Mouse (Mus musculus): ENCODE data around the gene Srr. TPM values are rescaled to one million over a fixed set of nuclear protein-coding genes. Genes with fewer than 3 reads are reported as not detected.

The Srr gene
- polyA plus RNA-seq, 1 experiment from 2014 or later, result 25.9 TPM

GRCm38 (mm10) chr11:74896901-74897677 is 28.7 kb downstream of the Srr start, which contains the start of gene Sgsm2:
Gene Sgsm2 (minus strand): TSS chr11:74897060.
- H3K9me3 ChIP-seq (ENCODE audit: control insufficient read depth, low read length), result no peaks in the 10 kb centered on the region
- peak; percentile 86 for ATAC-seq (ENCODE audit: low FRiP score)
- H3K27me3 ChIP-seq (ENCODE audit: control insufficient read depth, insufficient read depth, low read length), result no peaks in the 10 kb centered on the region
- peaks cover 13% of the 10 kb centered on the region for H3K36me3 ChIP-seq (ENCODE audit: control insufficient read depth, insufficient read depth, low read length)
- peaks cover 6% of the 10 kb centered on the region for H3K4me1 ChIP-seq (ENCODE audit: control insufficient read depth, insufficient read depth, low read length)
- peak within 1 kb of the TSS; percentile 83 for H3K9ac ChIP-seq (ENCODE audit: low read length)
- DNase-seq (ENCODE audit: low spot score, missing footprints), result peak; percentile 98
- H3K4me2 ChIP-seq, result peak within 1 kb of the TSS; percentile 89
- peak within 1 kb of the TSS; percentile 85 for H3K4me3 ChIP-seq (ENCODE audit: low read depth, low read length)
- peak within 1 kb of the TSS; percentile 64 for H3K27ac ChIP-seq (ENCODE audit: low read depth, low read length)
- WGBS, result under 1% methylated on average over 61 of the region's 74 CpGs

- Histone ChIP-seq H3K4me3 (ENCODE audit: low read depth, low read length) (peak overlapping the region; percentile 85), H3K9ac (ENCODE audit: low read length) (peak overlapping the region; percentile 83), H3K4me1 (ENCODE audit: control insufficient read depth, insufficient read depth, low read length) (peaks cover 6% of the 10 kb centered on the region), H3K36me3 (ENCODE audit: control insufficient read depth, insufficient read depth, low read length) (peaks cover 6% of the 10 kb centered on the region; the same call in 1 of the 2 replicates), H3K4me2 (peak overlapping the region; percentile 89), H3K27me3 (ENCODE audit: control insufficient read depth, insufficient read depth, low read length) (no peaks in the 10 kb centered on the region), H3K9me3 (ENCODE audit: control insufficient read depth, low read length) (no peaks in the 10 kb centered on the region), H3K27ac (ENCODE audit: low read depth, low read length) (peak overlapping the region; percentile 64)
- ATAC-seq (ENCODE audit: low FRiP score), result peak; percentile 71
- under 1% methylated on average over 43 of the region's 55 CpGs for WGBS
- peak; percentile 96 for DNase-seq (ENCODE audit: low spot score, missing footprints)
Measured at GRCm38 (mm10) chr11:74895980-74896900, 29.5 kb downstream of the Srr start.

- no peak for ATAC-seq (ENCODE audit: low FRiP score)
- Histone ChIP-seq H3K4me1 (ENCODE audit: control insufficient read depth, insufficient read depth, low read length) (peaks cover 6% of the 10 kb centered on the region), H3K27me3 (ENCODE audit: control insufficient read depth, insufficient read depth, low read length) (no peaks in the 10 kb centered on the region), H3K4me3 (ENCODE audit: low read depth, low read length) (no peak overlapping the region), H3K4me2 (no peak overlapping the region), H3K9ac (ENCODE audit: low read length) (no peak overlapping the region), H3K27ac (ENCODE audit: low read depth, low read length) (no peak overlapping the region), H3K36me3 (ENCODE audit: control insufficient read depth, insufficient read depth, low read length) (no peaks in the 10 kb centered on the region; the same call in 1 of the 2 replicates), H3K9me3 (ENCODE audit: control insufficient read depth, low read length) (no peaks in the 10 kb centered on the region)
- no peak for DNase-seq (ENCODE audit: low spot score, missing footprints)
- WGBS, result 87% methylated on average over 4 of the region's 4 CpGs
Measured at GRCm38 (mm10) chr11:74894619-74895018, 31.1 kb downstream of the Srr start.

GRCm38 (mm10) chr11:74883098-74883497 is 42.6 kb downstream of the Srr start:
- no peaks in the 10 kb centered on the region for H3K27me3 ChIP-seq (ENCODE audit: control insufficient read depth, insufficient read depth, low read length)
- no peaks in the 10 kb centered on the region for H3K9me3 ChIP-seq (ENCODE audit: control insufficient read depth, low read length)
- H3K27ac ChIP-seq (ENCODE audit: low read depth, low read length), result no peak overlapping the region
- H3K36me3 ChIP-seq (ENCODE audit: control insufficient read depth, insufficient read depth, low read length), result no peaks in the 10 kb centered on the region
- H3K4me1 ChIP-seq (ENCODE audit: control insufficient read depth, insufficient read depth, low read length), result no peaks in the 10 kb centered on the region
- no peak overlapping the region for H3K4me2 ChIP-seq
- H3K9ac ChIP-seq (ENCODE audit: low read length), result no peak overlapping the region
- H3K4me3 ChIP-seq (ENCODE audit: low read depth, low read length), result no peak overlapping the region
- no peak for ATAC-seq (ENCODE audit: low FRiP score)
- DNase-seq (ENCODE audit: low spot score, missing footprints), result no peak
- WGBS, result 93% methylated on average over 10 of the region's 10 CpGs

DNA sequence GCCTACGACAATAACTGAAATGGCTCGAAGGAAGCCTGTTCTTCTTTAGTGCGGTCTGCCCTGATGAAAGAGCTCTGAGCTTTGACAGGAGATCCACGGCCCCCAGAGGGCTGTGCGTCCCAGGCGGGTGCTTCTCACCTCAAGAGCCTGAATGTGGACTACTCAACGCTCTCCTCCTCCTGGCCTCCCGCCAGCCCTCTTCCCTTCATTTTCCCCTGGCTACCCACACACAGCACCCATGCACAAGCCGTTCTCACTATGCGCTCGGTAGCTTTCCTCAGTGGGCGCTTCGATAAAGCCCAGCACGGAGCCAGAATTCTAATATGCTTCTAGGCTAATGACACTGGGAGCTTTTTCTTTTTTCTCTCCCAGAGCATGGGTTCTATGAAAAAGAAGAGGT is 43.8 kb downstream of the Srr start:
- Histone ChIP-seq H3K4me1 (ENCODE audit: control insufficient read depth, insufficient read depth, low read length) (peaks cover under 1% of the 10 kb centered on the region; the same call in 1 of the 2 replicates), H3K9me3 (ENCODE audit: control insufficient read depth, low read length) (no peaks in the 10 kb centered on the region), H3K27ac (ENCODE audit: low read depth, low read length) (no peak overlapping the region), H3K36me3 (ENCODE audit: control insufficient read depth, insufficient read depth, low read length) (no peaks in the 10 kb centered on the region), H3K27me3 (ENCODE audit: control insufficient read depth, insufficient read depth, low read length) (no peaks in the 10 kb centered on the region), H3K4me2 (no peak overlapping the region), H3K4me3 (ENCODE audit: low read depth, low read length) (no peak overlapping the region), H3K9ac (ENCODE audit: low read length) (no peak overlapping the region)
- no peak for ATAC-seq (ENCODE audit: low FRiP score)
- WGBS, result 80% methylated on average over 14 of the region's 14 CpGs
- no peak for DNase-seq (ENCODE audit: low spot score, missing footprints)

- Histone ChIP-seq H3K36me3 (ENCODE audit: control insufficient read depth, insufficient read depth, low read length) (no peaks in the 10 kb centered on the region), H3K4me2 (no peak overlapping the region), H3K9ac (ENCODE audit: low read length) (no peak overlapping the region), H3K4me1 (ENCODE audit: control insufficient read depth, insufficient read depth, low read length) (peaks cover 7% of the 10 kb centered on the region; the same call in 1 of the 2 replicates), H3K27me3 (ENCODE audit: control insufficient read depth, insufficient read depth, low read length) (no peaks in the 10 kb centered on the region), H3K9me3 (ENCODE audit: control insufficient read depth, low read length) (no peaks in the 10 kb centered on the region), H3K4me3 (ENCODE audit: low read depth, low read length) (no peak overlapping the region), H3K27ac (ENCODE audit: low read depth, low read length) (no peak overlapping the region)
- 90% methylated on average over 9 of the region's 9 CpGs for WGBS
- ATAC-seq (ENCODE audit: low FRiP score) (no peak), DNase-seq (ENCODE audit: low spot score, missing footprints) (no peak)
Measured at GRCm38 (mm10) chr11:74880999-74881398, 44.7 kb downstream of the Srr start.

DNA sequence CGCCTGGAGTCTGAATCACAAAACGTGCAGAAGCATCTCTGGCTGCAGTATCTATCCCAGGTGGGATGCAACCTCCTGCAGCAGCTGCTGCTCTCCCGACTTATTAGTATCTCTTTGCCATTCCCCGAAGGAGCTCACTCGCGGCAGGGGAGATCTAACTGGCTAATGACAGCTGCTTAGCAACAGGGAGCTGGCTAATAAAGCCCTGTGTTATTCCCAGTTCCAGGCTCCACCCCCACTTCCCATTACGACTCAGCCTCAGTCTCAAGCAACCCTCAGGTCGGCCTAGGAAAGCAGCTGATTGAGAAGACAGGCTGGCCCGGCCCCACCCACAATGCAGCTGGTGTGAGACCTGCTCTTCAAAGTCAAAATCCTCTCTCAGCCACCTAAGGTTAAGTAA is 48.9 kb downstream of the Srr start:
- H3K4me3 ChIP-seq (ENCODE audit: low read depth, low read length), result no peak overlapping the region
- peak; percentile 93 for ATAC-seq (ENCODE audit: low FRiP score)

DNA sequence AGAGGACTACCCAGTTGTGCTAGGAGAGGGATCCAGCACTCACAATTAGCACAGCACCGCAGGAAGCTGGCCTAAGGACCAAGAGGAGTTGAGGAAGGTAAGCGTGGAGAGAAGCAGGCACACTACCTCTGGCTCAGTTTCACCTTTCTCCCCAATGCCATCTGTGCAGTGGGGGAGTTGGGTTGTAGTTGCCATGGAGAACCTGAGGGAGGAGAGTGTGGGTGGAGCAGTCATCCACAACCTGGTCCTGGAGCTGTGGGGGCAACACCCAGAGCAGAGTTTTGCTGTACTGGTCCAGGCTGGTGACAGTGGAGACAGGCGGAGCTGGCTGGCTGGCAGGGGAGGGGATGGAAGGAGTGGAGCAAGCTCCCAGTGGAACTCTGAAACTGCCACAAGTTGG is 51.1 kb downstream of the Srr start:
- Histone ChIP-seq H3K27me3 (ENCODE audit: control insufficient read depth, insufficient read depth, low read length) (no peaks in the 10 kb centered on the region), H3K36me3 (ENCODE audit: control insufficient read depth, insufficient read depth, low read length) (no peaks in the 10 kb centered on the region), H3K9ac (ENCODE audit: low read length) (no peak overlapping the region), H3K27ac (ENCODE audit: low read depth, low read length) (no peak overlapping the region), H3K4me3 (ENCODE audit: low read depth, low read length) (no peak overlapping the region), H3K4me2 (no peak overlapping the region), H3K9me3 (ENCODE audit: control insufficient read depth, low read length) (no peaks in the 10 kb centered on the region), H3K4me1 (ENCODE audit: control insufficient read depth, insufficient read depth, low read length) (peaks cover 7% of the 10 kb centered on the region; the same call in 1 of the 2 replicates)
- ATAC-seq (ENCODE audit: low FRiP score) (no peak), DNase-seq (ENCODE audit: low spot score, missing footprints) (no peak)
- 65% methylated on average over 3 of the region's 3 CpGs for WGBS

More for the DNA sequence above, 48.9 kb downstream of the Srr start:
- peak overlapping the region; percentile 35; the same call in 1 of the 2 replicates for H3K27ac ChIP-seq (ENCODE audit: low read depth, low read length)
- peaks cover 7% of the 10 kb centered on the region; the same call in 1 of the 2 replicates for H3K4me1 ChIP-seq (ENCODE audit: control insufficient read depth, insufficient read depth, low read length)
- no peaks in the 10 kb centered on the region for H3K36me3 ChIP-seq (ENCODE audit: control insufficient read depth, insufficient read depth, low read length)
- no peak for DNase-seq (ENCODE audit: low spot score, missing footprints)
- 1% methylated on average over 9 of the region's 9 CpGs for WGBS
- H3K9ac ChIP-seq (ENCODE audit: low read length), result no peak overlapping the region
- no peaks in the 10 kb centered on the region for H3K9me3 ChIP-seq (ENCODE audit: control insufficient read depth, low read length)
- no peaks in the 10 kb centered on the region for H3K27me3 ChIP-seq (ENCODE audit: control insufficient read depth, insufficient read depth, low read length)
- H3K4me2 ChIP-seq, result no peak overlapping the region

All from midbrain, embryonic 11.5 days (tissue).